Mouse (Mus musculus): ENCODE results near the gene Pot1a. TPM values are rescaled to one million over a fixed set of nuclear protein-coding genes. Genes with fewer than 3 reads are reported as not detected.

The Pot1a gene
- polyA plus RNA-seq (2014; fragmentation: Nextera tagmentation; extraction: Ambion mirVana): 45.8 and 46.4 TPM in 2 replicates

- peak within 1 kb of the TSS; percentile 52 for H3K4me3 ChIP-seq (ENCODE audit: low read depth, low read length)
Observed at GRCm38 (mm10) chr6:25808806-25809495, at the start of gene Pot1a. Gene Pot1a, minus strand, starts transcription at chr6:25809246.

GRCm38 (mm10) chr6:25836261-25836660 lies 27.2 kb upstream of the Pot1a start:
- Histone ChIP-seq H3K9ac (ENCODE audit: low read length) (no peak overlapping the region), H3K36me3 (ENCODE audit: control insufficient read depth, insufficient read depth, low read length) (no peaks in the 10 kb centered on the region), H3K4me1 (ENCODE audit: control insufficient read depth, insufficient read depth, low read length) (no peaks in the 10 kb centered on the region), H3K9me3 (ENCODE audit: control insufficient read depth, low read length) (no peaks in the 10 kb centered on the region), H3K4me3 (ENCODE audit: low read depth, low read length) (no peak overlapping the region), H3K4me2 (no peak overlapping the region), H3K27me3 (ENCODE audit: control insufficient read depth, insufficient read depth, low read length) (no peaks in the 10 kb centered on the region), H3K27ac (ENCODE audit: low read depth, low read length) (no peak overlapping the region)
- DNase-seq (ENCODE audit: low spot score, missing footprints): no peak
- ATAC-seq (ENCODE audit: low FRiP score): no peak
- WGBS: 34% methylated on average over 2 of the region's 2 CpGs

More at GRCm38 (mm10) chr6:25808806-25809495, at the start of gene Pot1a:
- DNase-seq (ENCODE audit: low spot score, missing footprints) (peak; percentile 100), ATAC-seq (ENCODE audit: low FRiP score) (peak; percentile 100)
- no peaks in the 10 kb centered on the region for H3K9me3 ChIP-seq (ENCODE audit: control insufficient read depth, low read length)
- WGBS: under 1% methylated on average over 34 of the region's 34 CpGs
- H3K27me3 ChIP-seq (ENCODE audit: control insufficient read depth, insufficient read depth, low read length): no peaks in the 10 kb centered on the region
- H3K36me3 ChIP-seq (ENCODE audit: control insufficient read depth, insufficient read depth, low read length): no peaks in the 10 kb centered on the region
- peaks cover 3% of the 10 kb centered on the region; the same call in 1 of the 2 replicates for H3K4me1 ChIP-seq (ENCODE audit: control insufficient read depth, insufficient read depth, low read length)
- peak within 1 kb of the TSS; percentile 54 for H3K4me2 ChIP-seq
- peak within 1 kb of the TSS; percentile 57 for H3K27ac ChIP-seq (ENCODE audit: low read depth, low read length)
- H3K9ac ChIP-seq (ENCODE audit: low read length): peak within 1 kb of the TSS; percentile 77

GRCm38 (mm10) chr6:25806021-25806420 lies 3.0 kb downstream of the Pot1a start:
- H3K4me3 ChIP-seq (ENCODE audit: low read depth, low read length): no peak overlapping the region
- no peak overlapping the region for H3K4me2 ChIP-seq
- peaks cover 3% of the 10 kb centered on the region; the same call in 1 of the 2 replicates for H3K4me1 ChIP-seq (ENCODE audit: control insufficient read depth, insufficient read depth, low read length)
- no peak for ATAC-seq (ENCODE audit: low FRiP score)
- no peak overlapping the region for H3K27ac ChIP-seq (ENCODE audit: low read depth, low read length)
- no peak overlapping the region for H3K9ac ChIP-seq (ENCODE audit: low read length)
- WGBS: 95% methylated on average over 3 of the region's 3 CpGs
- H3K9me3 ChIP-seq (ENCODE audit: control insufficient read depth, low read length): no peaks in the 10 kb centered on the region
- DNase-seq (ENCODE audit: low spot score, missing footprints): no peak
- H3K27me3 ChIP-seq (ENCODE audit: control insufficient read depth, insufficient read depth, low read length): no peaks in the 10 kb centered on the region
- no peaks in the 10 kb centered on the region for H3K36me3 ChIP-seq (ENCODE audit: control insufficient read depth, insufficient read depth, low read length)

GRCm38 (mm10) chr6:25802269-25802668 lies 6.8 kb downstream of the Pot1a start:
- WGBS: 92% methylated on average over 3 of the region's 3 CpGs

GRCm38 (mm10) chr6:25801230-25801629 lies 7.8 kb downstream of the Pot1a start:
- no peaks in the 10 kb centered on the region for H3K27me3 ChIP-seq (ENCODE audit: control insufficient read depth, insufficient read depth, low read length)
- no peaks in the 10 kb centered on the region for H3K36me3 ChIP-seq (ENCODE audit: control insufficient read depth, insufficient read depth, low read length)
- H3K4me1 ChIP-seq (ENCODE audit: control insufficient read depth, insufficient read depth, low read length): no peaks in the 10 kb centered on the region
- WGBS: 77% methylated on average over 6 of the region's 6 CpGs
- no peak for ATAC-seq (ENCODE audit: low FRiP score)
- H3K27ac ChIP-seq (ENCODE audit: low read depth, low read length): no peak overlapping the region
- no peak overlapping the region for H3K9ac ChIP-seq (ENCODE audit: low read length)
- no peak for DNase-seq (ENCODE audit: low spot score, missing footprints)
- no peak overlapping the region for H3K4me3 ChIP-seq (ENCODE audit: low read depth, low read length)
- H3K4me2 ChIP-seq: no peak overlapping the region
- no peaks in the 10 kb centered on the region for H3K9me3 ChIP-seq (ENCODE audit: control insufficient read depth, low read length)

More at GRCm38 (mm10) chr6:25802269-25802668, 6.8 kb downstream of the Pot1a start:
- Histone ChIP-seq H3K9me3 (ENCODE audit: control insufficient read depth, low read length) (no peaks in the 10 kb centered on the region), H3K27me3 (ENCODE audit: control insufficient read depth, insufficient read depth, low read length) (no peaks in the 10 kb centered on the region), H3K36me3 (ENCODE audit: control insufficient read depth, insufficient read depth, low read length) (no peaks in the 10 kb centered on the region), H3K4me1 (ENCODE audit: control insufficient read depth, insufficient read depth, low read length) (0 out of 2 replicates have a peak, but pooled peaks cover 1% of the 10 kb centered on the region), H3K4me2 (no peak overlapping the region), H3K27ac (ENCODE audit: low read depth, low read length) (no peak overlapping the region), H3K9ac (ENCODE audit: low read length) (no peak overlapping the region), H3K4me3 (ENCODE audit: low read depth, low read length) (no peak overlapping the region)
- no peak for ATAC-seq (ENCODE audit: low FRiP score)
- no peak for DNase-seq (ENCODE audit: low spot score, missing footprints)

- Histone ChIP-seq H3K27me3 (ENCODE audit: control insufficient read depth, insufficient read depth, low read length) (no peaks in the 10 kb centered on the region), H3K4me1 (ENCODE audit: control insufficient read depth, insufficient read depth, low read length) (no peaks in the 10 kb centered on the region; the same call in 1 of the 2 replicates), H3K4me3 (ENCODE audit: low read depth, low read length) (no peak overlapping the region), H3K27ac (ENCODE audit: low read depth, low read length) (no peak overlapping the region), H3K9ac (ENCODE audit: low read length) (no peak overlapping the region), H3K9me3 (ENCODE audit: control insufficient read depth, low read length) (no peaks in the 10 kb centered on the region), H3K36me3 (ENCODE audit: control insufficient read depth, insufficient read depth, low read length) (no peaks in the 10 kb centered on the region; the same call in 1 of the 2 replicates), H3K4me2 (no peak overlapping the region)
- ATAC-seq (ENCODE audit: low FRiP score) (no peak), DNase-seq (ENCODE audit: low spot score, missing footprints) (no peak)
- WGBS: 84% methylated on average over 3 of the region's 3 CpGs
Observed at GRCm38 (mm10) chr6:25768238-25768637, 40.8 kb downstream of the Pot1a start.

- Histone ChIP-seq H3K9ac (ENCODE audit: low read length) (no peak overlapping the region; the same call in 1 of the 2 replicates), H3K4me3 (ENCODE audit: low read depth, low read length) (no peak overlapping the region), H3K27me3 (ENCODE audit: control insufficient read depth, insufficient read depth, low read length) (no peaks in the 10 kb centered on the region), H3K27ac (ENCODE audit: low read depth, low read length) (no peak overlapping the region), H3K4me2 (no peak overlapping the region), H3K9me3 (ENCODE audit: control insufficient read depth, low read length) (no peaks in the 10 kb centered on the region), H3K36me3 (ENCODE audit: control insufficient read depth, insufficient read depth, low read length) (peaks cover 1% of the 10 kb centered on the region), H3K4me1 (ENCODE audit: control insufficient read depth, insufficient read depth, low read length) (no peaks in the 10 kb centered on the region; the same call in 1 of the 2 replicates)
- ATAC-seq (ENCODE audit: low FRiP score) (peak; percentile 45; the same call in 1 of the 2 replicates), DNase-seq (ENCODE audit: low spot score, missing footprints) (no peak)
- WGBS: 83% methylated on average over 8 of the region's 8 CpGs
Observed at GRCm38 (mm10) chr6:25767552-25767951, 41.5 kb downstream of the Pot1a start.

GRCm38 (mm10) chr6:25767073-25767472 lies 42.0 kb downstream of the Pot1a start:
- no peak overlapping the region; the same call in 1 of the 2 replicates for H3K9ac ChIP-seq (ENCODE audit: low read length)
- peaks cover 2% of the 10 kb centered on the region for H3K36me3 ChIP-seq (ENCODE audit: control insufficient read depth, insufficient read depth, low read length)
- H3K27me3 ChIP-seq (ENCODE audit: control insufficient read depth, insufficient read depth, low read length): no peaks in the 10 kb centered on the region
- ATAC-seq (ENCODE audit: low FRiP score) (peak; percentile 94), DNase-seq (ENCODE audit: low spot score, missing footprints) (peak; percentile 86)
- no peak overlapping the region for H3K4me2 ChIP-seq
- H3K9me3 ChIP-seq (ENCODE audit: control insufficient read depth, low read length): no peaks in the 10 kb centered on the region
- 47% methylated on average over 7 of the region's 7 CpGs for WGBS
- H3K4me3 ChIP-seq (ENCODE audit: low read depth, low read length): no peak overlapping the region
- no peaks in the 10 kb centered on the region; the same call in 1 of the 2 replicates for H3K4me1 ChIP-seq (ENCODE audit: control insufficient read depth, insufficient read depth, low read length)
- no peak overlapping the region; the same call in 1 of the 2 replicates for H3K27ac ChIP-seq (ENCODE audit: low read depth, low read length)

- ATAC-seq (ENCODE audit: low FRiP score) (no peak), DNase-seq (ENCODE audit: low spot score, missing footprints) (no peak)
Observed at GRCm38 (mm10) chr6:25766283-25766682, 42.8 kb downstream of the Pot1a start.

More at GRCm38 (mm10) chr6:25766283-25766682, 42.8 kb downstream of the Pot1a start:
- no peaks in the 10 kb centered on the region for H3K9me3 ChIP-seq (ENCODE audit: control insufficient read depth, low read length)
- no peak overlapping the region for H3K27ac ChIP-seq (ENCODE audit: low read depth, low read length)
- H3K4me3 ChIP-seq (ENCODE audit: low read depth, low read length): no peak overlapping the region
- no peak overlapping the region for H3K9ac ChIP-seq (ENCODE audit: low read length)
- 82% methylated on average over 10 of the region's 10 CpGs for WGBS
- H3K27me3 ChIP-seq (ENCODE audit: control insufficient read depth, insufficient read depth, low read length): no peaks in the 10 kb centered on the region
- H3K36me3 ChIP-seq (ENCODE audit: control insufficient read depth, insufficient read depth, low read length): peaks cover 2% of the 10 kb centered on the region; the same call in 1 of the 2 replicates
- no peak overlapping the region for H3K4me2 ChIP-seq
- H3K4me1 ChIP-seq (ENCODE audit: control insufficient read depth, insufficient read depth, low read length): no peaks in the 10 kb centered on the region; the same call in 1 of the 2 replicates

Measured in midbrain, embryonic 11.5 days (tissue).